Mouse (Mus musculus): ENCODE results near the gene Fzd2.
A peak's percentile ranks its signal among the peaks of the same experiment; 100 is the strongest.
"Not testable (repeated sequence)": the region's sequence is repeated elsewhere in the genome, so short reads cannot be mapped to it uniquely, and the experiment has no call there.

Fzd2 gene

GRCm38 (mm10) chr11:102604010-102604584 is at the start of gene Fzd2:
Gene Fzd2 (plus strand): TSS chr11:102604396.
- no peak for DNase-seq

GRCm38 (mm10) chr11:102555400-102556030 is 48.7 kb upstream of the Fzd2 start:
- DNase-seq, result no peak

- DNase-seq, result peak; percentile 94
Observed at GRCm38 (mm10) chr11:102556031-102556715, 48.0 kb upstream of the Fzd2 start, which contains the start of gene Gpatch8. Gene Gpatch8 (minus strand): TSS chr11:102556392.

GRCm38 (mm10) chr11:102556716-102557074 is 47.5 kb upstream of the Fzd2 start:
- no peak for DNase-seq

GRCm38 (mm10) chr11:102557386-102557785 is 46.8 kb upstream of the Fzd2 start:
- DNase-seq, result no peak

- no peak for DNase-seq
Observed at GRCm38 (mm10) chr11:102558704-102559103, 45.5 kb upstream of the Fzd2 start.

- not testable (repeated sequence) for DNase-seq
Observed at GRCm38 (mm10) chr11:102564952-102565671, 39.1 kb upstream of the Fzd2 start.

- DNase-seq, result no peak
Observed at GRCm38 (mm10) chr11:102565741-102566140, 38.5 kb upstream of the Fzd2 start.

GRCm38 (mm10) chr11:102566290-102566689 is 37.9 kb upstream of the Fzd2 start:
- no peak for DNase-seq

- DNase-seq, result no peak
Observed at GRCm38 (mm10) chr11:102567157-102567556, 37.0 kb upstream of the Fzd2 start.

- DNase-seq, result no peak
Observed at GRCm38 (mm10) chr11:102567723-102568122, 36.5 kb upstream of the Fzd2 start.

- no peak for DNase-seq
Observed at GRCm38 (mm10) chr11:102568191-102568590, 36.0 kb upstream of the Fzd2 start.

- DNase-seq, result no peak
Observed at GRCm38 (mm10) chr11:102568756-102569377, 35.3 kb upstream of the Fzd2 start.

- peak; percentile 72 for DNase-seq
Observed at GRCm38 (mm10) chr11:102572866-102573663, 31.1 kb upstream of the Fzd2 start.

GRCm38 (mm10) chr11:102575034-102575433 is 29.2 kb upstream of the Fzd2 start:
- DNase-seq, result no peak

- no peak for DNase-seq
Observed at GRCm38 (mm10) chr11:102576050-102576754, 28.0 kb upstream of the Fzd2 start.

GRCm38 (mm10) chr11:102578341-102579118 is 25.7 kb upstream of the Fzd2 start:
- DNase-seq, result peak; percentile 36

- no peak for DNase-seq
Observed at GRCm38 (mm10) chr11:102579165-102580033, 24.8 kb upstream of the Fzd2 start, which contains the start of gene Gm11627. Gene Gm11627 (minus strand): TSS chr11:102579461.

- DNase-seq, result no peak
Observed at GRCm38 (mm10) chr11:102580034-102580330, 24.2 kb upstream of the Fzd2 start.

Measured in cerebellum, adult 11 months (tissue).